Mouse (Mus musculus) olfactory bulb, adult 2 months (tissue): Measurements from ENCODE around the gene Foxs1.

Experiments used
- CTCF ChIP-seq: fragments of 200-500 bp; IDR thresholded peaks from 2 replicates; pipeline ENCODE4 v1.5.1; 2012; ENCODE audit warnings: low read depth, mild to moderate bottlenecking, low read length, moderate library complexity; ENCODE audit not compliant: insufficient read depth
- POLR2A ChIP-seq: fragments of 200-500 bp; IDR thresholded peaks from 2 replicates; pipeline ENCODE4 v1.6.1; 2012; ENCODE audit warnings: mild to moderate bottlenecking, low read depth, low read length, moderate library complexity; ENCODE audit not compliant: insufficient read depth

DNA sequence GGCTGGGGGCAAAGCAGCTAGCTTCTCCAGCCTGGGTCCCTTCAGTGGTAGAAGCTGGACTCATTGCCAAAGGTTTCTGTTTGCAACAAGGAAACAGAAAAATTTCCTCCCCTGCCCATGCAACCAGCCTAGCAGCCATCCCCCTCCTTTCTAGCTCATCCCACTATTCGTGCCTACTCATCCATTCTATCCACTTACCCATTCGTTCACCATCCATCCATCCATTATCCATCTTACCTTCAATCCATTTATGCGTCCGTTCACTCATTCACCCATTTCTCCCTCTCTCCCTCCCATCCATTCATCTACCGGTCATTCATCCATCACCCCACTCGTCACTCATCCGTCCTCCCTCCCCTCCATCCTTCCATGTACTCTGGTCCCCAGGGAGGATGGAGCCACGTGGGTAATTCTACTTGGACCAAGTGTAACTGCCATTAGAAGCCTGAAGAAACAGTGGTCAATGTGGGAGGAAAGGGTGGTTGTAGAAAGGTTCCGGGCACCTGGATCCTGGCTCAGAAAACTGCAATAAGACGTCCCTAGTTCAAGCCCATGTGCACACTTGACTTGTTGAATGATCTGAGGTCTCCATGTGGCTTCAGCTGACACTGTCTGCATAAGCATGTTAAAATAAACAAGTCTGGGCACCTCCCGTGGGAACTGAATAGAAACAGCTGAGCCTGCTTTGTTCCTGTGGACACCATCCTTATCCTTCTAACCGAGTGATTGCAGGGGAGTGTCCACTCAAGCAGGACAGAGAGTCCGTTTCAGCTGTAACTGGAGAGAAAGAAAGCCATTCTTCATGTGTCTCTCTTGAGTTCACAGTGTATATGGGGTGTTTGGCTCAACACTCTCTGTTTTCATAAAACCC lies 19.1 kb upstream of the Foxs1 start:
- TF ChIP-seq POLR2A: no peak
- no peak for TF ChIP-seq CTCF
